Mouse (Mus musculus) fibroblast of lung, adult 2 months (primary cell): Measurements from ENCODE around the gene Arhgap21.
"Not testable (repeated sequence)": the region's sequence is repeated elsewhere in the genome, so short reads cannot be mapped to it uniquely, and the experiment has no call there.

Source experiments
- DNase-seq: peaks from one replicate; pipeline ENCODE4 v3.0.0-alpha.2; 2011; ENCODE audit warnings: low read depth

Gene Arhgap21

GRCm38 (mm10) chr2:20941105-20941504 lies 27.6 kb downstream of the Arhgap21 start:
- no peak for DNase-seq

- no peak for DNase-seq
Measured at GRCm38 (mm10) chr2:20939367-20939766, 29.3 kb downstream of the Arhgap21 start.

GRCm38 (mm10) chr2:20936609-20937221 lies 32.0 kb downstream of the Arhgap21 start:
- DNase-seq = no peak

- DNase-seq = no peak
Measured at GRCm38 (mm10) chr2:20934406-20934805, 34.3 kb downstream of the Arhgap21 start.

- DNase-seq = no peak
Measured at GRCm38 (mm10) chr2:20932748-20933313, 35.9 kb downstream of the Arhgap21 start.

GRCm38 (mm10) chr2:20931761-20932160 lies 36.9 kb downstream of the Arhgap21 start:
- not testable (repeated sequence) for DNase-seq

GRCm38 (mm10) chr2:20928454-20928853 lies 40.2 kb downstream of the Arhgap21 start:
- DNase-seq = no peak

- no peak for DNase-seq
Measured at GRCm38 (mm10) chr2:20924938-20925337, 43.7 kb downstream of the Arhgap21 start.

- DNase-seq = no peak
Measured at GRCm38 (mm10) chr2:20922366-20922765, 46.3 kb downstream of the Arhgap21 start.

GRCm38 (mm10) chr2:20921558-20921957 lies 47.1 kb downstream of the Arhgap21 start:
- no peak for DNase-seq

GRCm38 (mm10) chr2:20921021-20921420 lies 47.7 kb downstream of the Arhgap21 start:
- no peak for DNase-seq

GRCm38 (mm10) chr2:20914531-20915320 lies 54.0 kb downstream of the Arhgap21 start:
- DNase-seq = no peak

GRCm38 (mm10) chr2:20913019-20913415 lies 55.7 kb downstream of the Arhgap21 start:
- no peak for DNase-seq

GRCm38 (mm10) chr2:20912348-20913018 lies 56.2 kb downstream of the Arhgap21 start:
- peak; percentile 70 for DNase-seq

- no peak for DNase-seq
Measured at GRCm38 (mm10) chr2:20910446-20910845, 58.2 kb downstream of the Arhgap21 start.

GRCm38 (mm10) chr2:20909404-20909803 lies 59.3 kb downstream of the Arhgap21 start:
- no peak for DNase-seq

- DNase-seq = no peak
Measured at GRCm38 (mm10) chr2:20907291-20907690, 61.4 kb downstream of the Arhgap21 start.

GRCm38 (mm10) chr2:20905411-20905810 lies 63.3 kb downstream of the Arhgap21 start:
- no peak for DNase-seq

- DNase-seq = no peak
Measured at GRCm38 (mm10) chr2:20902981-20903645, 65.6 kb downstream of the Arhgap21 start.

GRCm38 (mm10) chr2:20901916-20902315 lies 66.8 kb downstream of the Arhgap21 start:
- no peak for DNase-seq

GRCm38 (mm10) chr2:20899301-20899700 lies 69.4 kb downstream of the Arhgap21 start:
- DNase-seq = no peak

GRCm38 (mm10) chr2:20898684-20899083 lies 70.0 kb downstream of the Arhgap21 start:
- DNase-seq = peak; percentile 76
